In the genomic region with DNA sequence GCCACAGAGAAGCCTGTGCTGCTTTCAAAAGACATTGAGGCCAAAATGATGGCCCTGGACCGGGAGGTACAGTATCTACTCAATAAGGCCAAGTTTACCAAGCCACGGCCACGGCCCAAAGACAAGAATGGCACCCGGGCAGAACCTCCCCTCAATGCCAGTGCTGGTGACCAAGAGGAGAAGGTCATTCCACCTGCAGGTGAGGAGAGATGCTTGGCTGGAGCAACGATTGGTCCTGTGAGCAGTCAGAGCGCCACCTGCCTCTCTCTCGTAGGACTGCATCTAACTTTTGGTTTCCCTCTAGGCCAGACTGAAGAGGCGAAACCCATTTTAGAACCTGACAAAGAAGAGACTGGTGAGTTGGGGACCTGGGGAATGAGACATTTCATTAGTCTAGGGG, we compare ENCODE assay signal across 10 mouse cellular contexts. TPM values are rescaled to one million over a fixed set of nuclear protein-coding genes. Genes with fewer than 3 reads are reported as not detected.
A peak's percentile ranks its signal among the peaks of the same experiment; 100 is the strongest.
DNase-seq lines count a peak whose midpoint lies in the region; ATAC-seq and TF ChIP-seq lines count a peak whose summit lies in the region.
"Had no signal": no experiment of that assay in that cellular context is flagged by ENCODE, and none has a peak within 500 bp of the region (broad histone marks: within the 10 kb centered on the region; RNA-seq: fewer than 3 reads in every experiment).

No protein-coding gene starts in this region.

- no peaks in the 10 kb centered on the region for H3K27me3 ChIP-seq in hindbrain, embryonic 10.5 days (ENCODE audit: insufficient read depth, poor library complexity, severe bottlenecking)
- no peaks in the 10 kb centered on the region for H3K27me3 ChIP-seq in hindbrain, embryonic 16.5 days (replicated peaks; ENCODE audit: control insufficient read depth, insufficient read depth, low read length)
- no peaks in the 10 kb centered on the region for H3K27me3 ChIP-seq in E14TG2a.4 (ENCODE audit: insufficient read depth, low read length)
- no peaks in the 10 kb centered on the region for H3K27me3 ChIP-seq in liver, postnatal 0 days (ENCODE audit: insufficient read depth, low read length)
- no peaks in the 10 kb centered on the region for H3K27me3 ChIP-seq in forebrain, embryonic 16.5 days (replicated peaks; ENCODE audit: control insufficient read depth, insufficient read depth, low read length)
- H3K27me3 ChIP-seq: embryonic facial prominence, embryonic 15.5 days; limb, embryonic 13.5 days had no signal

- no peak for TF ChIP-seq EP300 in liver, postnatal 0 days (IDR thresholded peaks at IDR 0.05; ENCODE audit: low read depth)

- no peak overlapping the region for H3K4me2 ChIP-seq in hindbrain, embryonic 16.5 days (ENCODE audit: low read length)
- no peak overlapping the region for H3K4me2 ChIP-seq in liver, postnatal 0 days (ENCODE audit: low read depth, low read length)
- H3K4me2 ChIP-seq in forebrain, embryonic 16.5 days (ENCODE audit: low read length): no peak overlapping the region
- H3K4me2 ChIP-seq: embryonic facial prominence, embryonic 15.5 days; limb, embryonic 13.5 days had no signal

- no peak overlapping the region for H3K4me3 ChIP-seq in hindbrain, embryonic 10.5 days
- no peak overlapping the region for H3K4me3 ChIP-seq in hindbrain, embryonic 16.5 days (ENCODE audit: low read length)
- no peak overlapping the region for H3K4me3 ChIP-seq in E14TG2a.4 (replicated peaks; ENCODE audit: low read length)
- no peak overlapping the region for H3K4me3 ChIP-seq in liver, postnatal 0 days (ENCODE audit: low read depth, low read length)
- H3K4me3 ChIP-seq in forebrain, embryonic 16.5 days (replicated peaks; ENCODE audit: low read length): no peak overlapping the region
- H3K4me3 ChIP-seq: embryonic facial prominence, embryonic 15.5 days; limb, embryonic 13.5 days had no signal

- peak; percentile 79 for TF ChIP-seq CTCF in E14TG2a.4 (conservative IDR thresholded peaks at IDR 0.05; ENCODE audit: low read length)
- peak; percentile 87 for TF ChIP-seq CTCF in liver, postnatal 0 days (IDR thresholded peaks at IDR 0.05; ENCODE audit: low read depth)

- ATAC-seq in hindbrain, embryonic 16.5 days: no peak
- ATAC-seq in liver, postnatal 0 days: 0 out of 2 replicates have a peak, but pooled peaks have one; percentile 28
- no peak for ATAC-seq in forebrain, embryonic 16.5 days

- no peak overlapping the region for H3K9ac ChIP-seq in hindbrain, embryonic 16.5 days (ENCODE audit: low read depth, low read length)
- H3K9ac ChIP-seq in liver, postnatal 0 days (replicated peaks): no peak overlapping the region
- no peak overlapping the region for H3K9ac ChIP-seq in forebrain, embryonic 16.5 days (replicated peaks; ENCODE audit: low read depth, low read length)
- H3K9ac ChIP-seq: embryonic facial prominence, embryonic 15.5 days; limb, embryonic 13.5 days had no signal

- WGBS in hindbrain, embryonic 10.5 days: 66% methylated on average over 8 of the region's 8 CpGs
- 61% methylated on average over 8 of the region's 8 CpGs for WGBS in hindbrain, embryonic 16.5 days
- WGBS in liver, postnatal 0 days (ENCODE audit: insufficient replicate concordance): 58% methylated on average over 8 of the region's 8 CpGs
- 61% methylated on average over 8 of the region's 8 CpGs for WGBS in forebrain, embryonic 16.5 days

- no peaks in the 10 kb centered on the region for H3K9me3 ChIP-seq in hindbrain, embryonic 10.5 days
- no peaks in the 10 kb centered on the region for H3K9me3 ChIP-seq in hindbrain, embryonic 16.5 days (ENCODE audit: control insufficient read depth, low read length)
- H3K9me3 ChIP-seq in E14TG2a.4 (ENCODE audit: low read length): no peaks in the 10 kb centered on the region
- H3K9me3 ChIP-seq in liver, postnatal 0 days (ENCODE audit: low read length): no peaks in the 10 kb centered on the region
- no peaks in the 10 kb centered on the region for H3K9me3 ChIP-seq in forebrain, embryonic 16.5 days (ENCODE audit: control insufficient read depth, low read length)
- H3K9me3 ChIP-seq: embryonic facial prominence, embryonic 15.5 days; limb, embryonic 13.5 days had no signal

- DNase-seq in hindbrain, embryonic 10.5 days (ENCODE audit: low spot score): peak; percentile 38
- DNase-seq in 416B (ENCODE audit: low read depth): peak; percentile 60
- peak; percentile 78 to 85 for DNase-seq in cerebellum, postnatal 25 days
- DNase-seq in liver, postnatal 0 days: peak; percentile 69
- DNase-seq in spleen, postnatal 36 days (ENCODE audit: low spot score in 2 of 2): peak; percentile 29 to 48

- peaks cover 88% of the 10 kb centered on the region for H3K36me3 ChIP-seq in hindbrain, embryonic 10.5 days
- H3K36me3 ChIP-seq in hindbrain, embryonic 16.5 days (ENCODE audit: control insufficient read depth, insufficient read depth, low read length): peaks cover 56% of the 10 kb centered on the region
- peaks cover 87% of the 10 kb centered on the region for H3K36me3 ChIP-seq in E14TG2a.4 (ENCODE audit: insufficient read depth, low read length)
- H3K36me3 ChIP-seq in liver, postnatal 0 days (replicated peaks; ENCODE audit: insufficient read depth, low read length): peaks cover 61% of the 10 kb centered on the region
- H3K36me3 ChIP-seq in forebrain, embryonic 16.5 days (ENCODE audit: control insufficient read depth, insufficient read depth): peaks cover 31% of the 10 kb centered on the region

- H3K27ac ChIP-seq in hindbrain, embryonic 10.5 days: no peak overlapping the region
- H3K27ac ChIP-seq in hindbrain, embryonic 16.5 days (ENCODE audit: low read depth, low read length): no peak overlapping the region
- H3K27ac ChIP-seq in liver, postnatal 0 days (ENCODE audit: low read depth): no peak overlapping the region
- no peak overlapping the region for H3K27ac ChIP-seq in forebrain, embryonic 16.5 days (ENCODE audit: low read length)
- H3K27ac ChIP-seq: embryonic facial prominence, embryonic 15.5 days; limb, embryonic 13.5 days had no signal

- H3K4me1 ChIP-seq in hindbrain, embryonic 10.5 days (replicated peaks): no peaks in the 10 kb centered on the region
- H3K4me1 ChIP-seq in hindbrain, embryonic 16.5 days (ENCODE audit: control insufficient read depth, insufficient read depth, low read depth, low read length): no peaks in the 10 kb centered on the region
- peaks cover 31% of the 10 kb centered on the region for H3K4me1 ChIP-seq in E14TG2a.4 (replicated peaks; ENCODE audit: low read depth, low read length)
- no peaks in the 10 kb centered on the region for H3K4me1 ChIP-seq in liver, postnatal 0 days (ENCODE audit: insufficient read depth)
- no peaks in the 10 kb centered on the region for H3K4me1 ChIP-seq in forebrain, embryonic 16.5 days (replicated peaks; ENCODE audit: control insufficient read depth, insufficient read depth, low read length)
- H3K4me1 ChIP-seq: embryonic facial prominence, embryonic 15.5 days; limb, embryonic 13.5 days had no signal

RNA-seq across cellular contexts. Expression of a gene that starts 7.4 kb away (rescaled TPM):
- polyA plus RNA-seq in hindbrain, embryonic 10.5 days (2016; fragmentation: Nextera tagmentation; extraction: Ambion mirVana): 20.8 and 28.9 TPM in 2 replicates
- 56.8 and 60.2 TPM in 2 replicates for polyA plus RNA-seq in hindbrain, embryonic 16.5 days (2015; fragmentation: Nextera tagmentation; extraction: Ambion mirVana)
- 178 and 188 TPM in 2 replicates for polyA plus RNA-seq in liver, postnatal 0 days (2015; fragmentation: Nextera tagmentation; extraction: Ambion mirVana)
- polyA plus RNA-seq in forebrain, embryonic 16.5 days (2015; fragmentation: Nextera tagmentation; extraction: Ambion mirVana): 38.4 and 41.6 TPM in 2 replicates

RNA-seq across cellular contexts. Expression of a gene that starts 10.0 kb away (rescaled TPM):
- polyA plus RNA-seq in hindbrain, embryonic 10.5 days (2016; fragmentation: Nextera tagmentation; extraction: Ambion mirVana): 35.8 and 39.4 TPM in 2 replicates
- 25.3 and 29.0 TPM in 2 replicates for polyA plus RNA-seq in hindbrain, embryonic 16.5 days (2015; fragmentation: Nextera tagmentation; extraction: Ambion mirVana)
- 5.2 and 6.6 TPM in 2 replicates for polyA plus RNA-seq in liver, postnatal 0 days (2015; fragmentation: Nextera tagmentation; extraction: Ambion mirVana)
- 26.3 and 27.2 TPM in 2 replicates for polyA plus RNA-seq in forebrain, embryonic 16.5 days (2015; fragmentation: Nextera tagmentation; extraction: Ambion mirVana)

RNA-seq across cellular contexts. Expression of a gene that starts 17.7 kb away (rescaled TPM):
- polyA plus RNA-seq in hindbrain, embryonic 10.5 days (2016; fragmentation: Nextera tagmentation; extraction: Ambion mirVana): 1,836 and 2,161 TPM in 2 replicates
- 742 and 834 TPM in 2 replicates for polyA plus RNA-seq in hindbrain, embryonic 16.5 days (2015; fragmentation: Nextera tagmentation; extraction: Ambion mirVana)
- polyA plus RNA-seq in liver, postnatal 0 days (2015; fragmentation: Nextera tagmentation; extraction: Ambion mirVana): 1,409 and 1,489 TPM in 2 replicates
- polyA plus RNA-seq in forebrain, embryonic 16.5 days (2015; fragmentation: Nextera tagmentation; extraction: Ambion mirVana): 901 and 949 TPM in 2 replicates

RNA-seq across cellular contexts. Expression of a gene that starts 18.1 kb away (rescaled TPM):
- 213 and 282 TPM in 2 replicates for polyA plus RNA-seq in hindbrain, embryonic 10.5 days (2016; fragmentation: Nextera tagmentation; extraction: Ambion mirVana)
- 293 and 308 TPM in 2 replicates for polyA plus RNA-seq in hindbrain, embryonic 16.5 days (2015; fragmentation: Nextera tagmentation; extraction: Ambion mirVana)
- polyA plus RNA-seq in liver, postnatal 0 days (2015; fragmentation: Nextera tagmentation; extraction: Ambion mirVana): 48.0 and 50.4 TPM in 2 replicates
- 322 and 334 TPM in 2 replicates for polyA plus RNA-seq in forebrain, embryonic 16.5 days (2015; fragmentation: Nextera tagmentation; extraction: Ambion mirVana)

RNA-seq across cellular contexts. Expression of a gene that starts 27.8 kb away (rescaled TPM):
- 30.9 and 34.8 TPM in 2 replicates for polyA plus RNA-seq in hindbrain, embryonic 10.5 days (2016; fragmentation: Nextera tagmentation; extraction: Ambion mirVana)
- 43.5 and 46.4 TPM in 2 replicates for polyA plus RNA-seq in hindbrain, embryonic 16.5 days (2015; fragmentation: Nextera tagmentation; extraction: Ambion mirVana)
- 12.1 and 13.3 TPM in 2 replicates for polyA plus RNA-seq in liver, postnatal 0 days (2015; fragmentation: Nextera tagmentation; extraction: Ambion mirVana)
- polyA plus RNA-seq in forebrain, embryonic 16.5 days (2015; fragmentation: Nextera tagmentation; extraction: Ambion mirVana): 46.5 and 47.0 TPM in 2 replicates
